Mouse (Mus musculus): ENCODE results near the gene Gm21876.
"Not testable (repeated sequence)": the region's sequence is repeated elsewhere in the genome, so short reads cannot be mapped to it uniquely, and the experiment has no call there.

Gm21876 gene

DNA sequence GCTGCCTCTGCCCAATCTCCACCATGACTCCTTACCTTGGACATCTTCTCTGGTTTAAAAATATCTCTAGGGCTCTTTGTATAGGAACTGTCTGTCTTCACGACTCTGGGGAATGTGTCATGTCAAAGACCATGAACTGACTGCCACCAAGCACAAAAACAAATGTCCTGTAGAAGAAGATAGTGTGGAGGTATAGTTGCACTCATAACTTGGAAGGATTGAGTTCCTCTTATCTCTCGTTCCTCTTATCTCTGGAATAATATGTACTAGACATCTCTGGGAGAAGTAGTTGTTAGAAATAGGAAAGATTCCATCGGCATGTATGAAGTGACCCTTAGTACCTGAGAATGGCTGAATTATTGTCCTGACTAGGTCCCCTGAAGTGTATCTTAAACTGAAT lies at the start of gene Gm21876:
TSS of gene Gm21876 (minus strand) at position 101 of the 400 bp plus-strand sequence.
- DNase-seq (ENCODE audit: low spot score), result no peak

GRCm38 (mm10) chrX:21220422-21220821 lies 45.0 kb upstream of the Gm21876 start:
- DNase-seq (ENCODE audit: low spot score), result no peak

GRCm38 (mm10) chrX:21146675-21147074 lies 28.8 kb downstream of the Gm21876 start:
- not testable (repeated sequence) for DNase-seq (ENCODE audit: low spot score)

Measured in urinary bladder, postnatal 25 days (tissue).